Mouse (Mus musculus) C2C12 (cell line): ENCODE data around the gene Slc38a4.

Source experiments
- CEBPB ChIP-seq: IDR thresholded peaks from one replicate; pipeline ENCODE4 v1.6.1; 2011; ENCODE audit warnings: low read depth, mild to moderate bottlenecking, control low read depth, moderate library complexity
- CTCF ChIP-seq: IDR thresholded peaks from one replicate; pipeline ENCODE4 v1.5.1; 2011; ENCODE audit not compliant: control insufficient read depth, insufficient read depth, insufficient read length
- MAX ChIP-seq: IDR thresholded peaks from one replicate; pipeline ENCODE4 v1.6.1; 2011; ENCODE audit warnings: mild to moderate bottlenecking, control low read depth
- MYOD1 ChIP-seq: IDR thresholded peaks from one replicate; pipeline ENCODE4 v1.6.1; 2011; ENCODE audit warnings: low read depth; ENCODE audit not compliant: control insufficient read depth, insufficient read length
- MYOG ChIP-seq: IDR thresholded peaks from one replicate; pipeline ENCODE4 v1.6.1; 2011; ENCODE audit not compliant: control insufficient read depth, insufficient read length; ENCODE audit errors: extremely low read depth
- USF1 ChIP-seq: IDR thresholded peaks from one replicate; pipeline ENCODE4 v1.6.1; 2011; ENCODE audit warnings: low read depth, mild to moderate bottlenecking, control low read depth, moderate library complexity

- TF ChIP-seq CTCF (no peak), MYOG (no peak), MYOD1 (no peak), USF1 (no peak), MAX (no peak), CEBPB (no peak)
Measured at GRCm38 (mm10) chr15:97022764-97023163, 33.0 kb downstream of the Slc38a4 start.
